Mouse (Mus musculus) testis, postnatal 14 days (tissue): ENCODE measurements around the gene Itgb6.

Experiments
- DNase-seq: peaks from one replicate; pipeline ENCODE4 v3.0.0; 2021; ENCODE audit warnings: low spot score

Itgb6 gene

DNA sequence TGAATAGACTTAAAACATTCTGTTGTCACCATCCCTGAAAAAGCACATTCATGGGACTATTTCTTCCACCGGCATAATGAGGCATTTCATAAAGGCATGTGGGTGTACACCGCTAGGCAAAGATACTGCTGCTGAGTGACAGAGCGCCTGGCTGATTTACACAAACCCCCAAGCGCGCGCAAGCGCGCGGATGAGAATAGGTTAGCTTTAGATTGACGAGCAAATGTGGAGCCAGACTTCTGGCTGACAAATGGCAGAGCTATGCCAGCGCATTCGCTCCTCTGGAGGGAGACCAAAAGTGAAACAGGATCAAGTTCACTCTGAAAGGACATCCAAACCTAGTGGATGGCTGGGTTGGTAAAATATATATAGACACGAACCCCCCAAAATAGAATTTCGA is at the start of gene Itgb6:
TSS of gene Itgb6 (minus strand) at position 130 of the 400 bp plus-strand sequence.
- DNase-seq = no peak

DNA sequence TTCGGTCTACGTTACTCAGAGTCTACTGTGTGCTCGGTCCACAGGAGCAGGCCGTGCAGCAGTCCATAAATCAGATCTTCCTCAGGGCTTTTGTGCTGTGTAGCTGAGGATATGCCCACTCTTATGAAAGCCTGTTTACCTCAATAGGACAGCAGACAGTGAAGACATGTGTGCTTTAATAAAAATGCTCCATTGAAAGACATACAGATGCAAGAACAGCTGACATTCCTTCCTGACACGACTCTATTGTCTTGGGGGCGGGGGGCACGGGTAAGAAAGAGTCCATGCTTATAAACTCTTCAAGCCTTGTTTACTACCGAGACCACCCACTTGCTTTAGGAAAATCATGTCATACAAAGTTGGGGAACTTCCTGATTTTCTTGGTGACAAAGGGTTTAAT is 44.0 kb upstream of the Itgb6 start:
- DNase-seq = no peak

GRCm38 (mm10) chr2:60756218-60756617 is 33.8 kb upstream of the Itgb6 start:
- DNase-seq = no peak

- no peak for DNase-seq
Measured at GRCm38 (mm10) chr2:60755101-60755500, 32.7 kb upstream of the Itgb6 start.

DNA sequence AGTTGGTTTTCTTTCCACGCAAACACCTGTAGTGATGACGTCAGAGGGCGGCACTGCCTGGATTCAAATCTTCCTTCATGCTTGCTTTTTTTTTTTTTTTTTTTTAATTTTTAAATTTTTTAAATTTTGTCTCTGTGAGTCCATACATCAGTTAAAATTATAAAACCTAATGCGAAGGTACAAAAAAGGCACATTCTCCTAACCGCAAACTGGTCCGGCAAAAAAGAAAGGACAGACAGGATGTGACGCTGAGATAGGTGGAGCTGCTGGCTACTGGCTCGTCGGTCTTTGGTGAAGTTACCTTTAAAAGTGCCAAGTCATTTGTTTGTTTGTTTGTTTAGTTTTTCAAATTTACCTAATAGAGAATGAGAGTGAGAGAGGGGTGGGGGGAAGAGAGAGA is 28.8 kb upstream of the Itgb6 start:
- no peak for DNase-seq

DNA sequence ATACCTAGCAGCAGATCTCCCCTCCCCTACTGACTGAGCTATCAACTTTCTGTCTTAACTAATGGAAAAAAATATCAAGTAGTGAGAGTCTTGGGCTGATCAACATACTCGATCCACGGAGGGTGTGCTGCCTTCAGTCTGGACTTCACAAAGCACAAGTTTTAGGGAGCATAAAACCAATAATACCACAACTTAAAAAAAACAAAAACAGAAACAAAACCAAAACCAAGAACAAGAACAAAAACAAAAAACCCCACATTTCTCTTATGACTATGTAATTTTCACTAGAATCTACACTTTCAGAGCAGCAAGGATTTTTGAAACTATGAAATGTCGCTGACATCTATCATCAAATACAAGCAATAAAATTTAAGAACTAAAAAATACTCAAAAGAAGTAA is 28.1 kb upstream of the Itgb6 start:
- no peak for DNase-seq

DNA sequence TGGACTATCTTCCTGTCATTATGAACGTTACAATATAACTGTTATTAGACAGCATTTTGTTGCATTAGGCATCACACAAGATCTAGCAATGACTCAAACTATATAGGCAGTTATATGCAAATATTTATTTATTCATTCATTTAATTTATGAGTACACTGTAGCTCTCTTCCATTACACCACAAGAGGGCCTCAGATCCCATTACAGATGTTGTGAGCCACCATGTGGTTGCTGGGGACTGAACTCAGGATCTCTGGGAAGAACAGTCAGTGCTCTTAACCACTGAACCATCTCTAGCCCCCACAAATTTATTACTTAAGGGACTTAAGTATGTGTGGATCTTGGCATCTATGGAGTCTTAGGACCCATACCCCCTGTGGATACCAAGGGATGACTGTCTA is 26.1 kb upstream of the Itgb6 start:
- no peak for DNase-seq

- DNase-seq = no peak
Measured at GRCm38 (mm10) chr2:60747590-60747989, 25.1 kb upstream of the Itgb6 start.

DNA sequence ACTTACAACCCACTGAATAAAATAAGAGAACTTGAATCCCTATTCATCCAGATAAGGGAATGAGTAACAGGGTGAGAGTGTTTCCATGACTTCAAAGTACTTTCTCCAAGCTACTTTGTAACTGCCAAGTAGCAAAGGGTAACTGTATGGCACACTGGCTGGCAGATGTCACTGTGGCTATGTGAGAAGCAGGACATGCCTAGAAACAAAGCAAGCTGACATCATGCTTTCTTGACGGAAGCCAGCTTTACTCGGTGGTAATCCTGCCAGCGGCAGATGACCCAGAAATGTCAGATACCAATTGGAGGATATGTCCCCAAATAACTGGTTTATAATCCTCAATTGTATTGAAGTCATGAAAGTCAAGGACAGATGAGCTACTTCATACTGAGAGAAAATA is 22.2 kb upstream of the Itgb6 start:
- no peak for DNase-seq

DNA sequence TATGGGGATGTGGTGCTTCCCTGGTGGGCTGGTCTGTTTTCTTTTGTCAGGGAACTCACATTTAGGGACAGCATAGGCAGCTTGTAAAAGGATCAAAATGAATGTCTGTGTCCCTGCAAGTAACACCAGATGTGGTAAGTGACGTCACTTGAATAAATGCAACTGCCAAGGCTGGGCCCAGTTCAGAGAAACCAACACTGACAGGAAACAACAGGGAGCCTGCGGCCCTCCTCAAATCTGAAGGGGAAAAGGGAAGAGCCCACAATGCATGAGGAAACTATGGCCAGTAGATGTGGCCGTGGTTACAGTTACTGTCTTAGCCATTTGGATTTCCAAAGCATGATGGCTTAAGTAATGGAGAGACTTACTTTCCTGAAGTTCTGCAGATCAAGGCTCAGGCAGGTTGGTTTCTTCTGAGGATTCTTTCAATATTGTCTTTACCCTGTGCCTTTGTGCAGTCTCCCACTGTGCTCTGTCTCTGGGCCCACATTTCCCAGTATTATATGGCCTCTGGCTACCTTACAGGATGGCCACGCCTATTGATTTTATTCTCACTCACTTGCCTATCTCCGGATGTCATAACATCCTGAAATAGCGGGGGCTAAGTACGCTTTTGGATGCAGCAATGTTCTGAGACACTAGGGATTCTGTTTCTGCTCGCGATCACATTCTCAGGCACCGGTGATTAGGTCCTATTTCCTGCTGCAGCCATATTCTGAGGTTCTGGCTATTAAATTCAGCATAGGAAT is 17.1 kb upstream of the Itgb6 start:
- DNase-seq = no peak

- DNase-seq = no peak
Measured at GRCm38 (mm10) chr2:60730929-60731328, 8.5 kb upstream of the Itgb6 start.

- DNase-seq = no peak
Measured at GRCm38 (mm10) chr2:60730024-60730423, 7.6 kb upstream of the Itgb6 start.

DNA sequence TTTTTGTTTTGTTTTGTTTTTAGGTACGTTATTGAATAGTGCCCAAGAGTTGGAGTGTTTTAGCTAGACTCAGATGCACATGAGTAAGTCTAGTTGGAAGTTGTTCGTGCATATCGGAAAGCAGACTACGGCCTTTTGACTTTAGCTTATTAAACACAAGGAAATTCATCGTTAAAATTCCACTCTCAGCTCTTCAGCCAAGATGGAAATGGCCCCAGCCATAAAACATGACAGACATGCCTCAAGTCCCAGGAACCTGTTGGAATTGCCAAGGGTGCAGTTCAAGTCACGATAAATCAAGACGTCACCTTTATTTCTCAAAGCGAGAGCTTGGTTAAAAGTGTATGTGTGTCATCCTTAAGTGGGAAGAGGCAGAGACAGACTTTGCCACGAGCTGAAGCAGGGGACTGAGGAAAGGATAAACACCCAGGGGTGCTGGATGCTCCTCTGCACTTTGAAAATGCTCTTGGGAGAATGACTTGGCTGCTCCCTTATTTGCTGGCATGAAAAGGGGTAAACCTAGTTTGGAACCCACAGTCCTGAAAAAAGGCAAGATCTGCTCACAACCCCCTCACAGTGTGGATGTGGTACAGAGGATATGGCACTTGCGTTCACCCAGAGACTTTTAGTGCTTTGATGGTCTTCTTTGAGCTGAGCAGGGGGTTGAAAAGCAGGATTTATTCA is 6.6 kb upstream of the Itgb6 start:
- DNase-seq = no peak

DNA sequence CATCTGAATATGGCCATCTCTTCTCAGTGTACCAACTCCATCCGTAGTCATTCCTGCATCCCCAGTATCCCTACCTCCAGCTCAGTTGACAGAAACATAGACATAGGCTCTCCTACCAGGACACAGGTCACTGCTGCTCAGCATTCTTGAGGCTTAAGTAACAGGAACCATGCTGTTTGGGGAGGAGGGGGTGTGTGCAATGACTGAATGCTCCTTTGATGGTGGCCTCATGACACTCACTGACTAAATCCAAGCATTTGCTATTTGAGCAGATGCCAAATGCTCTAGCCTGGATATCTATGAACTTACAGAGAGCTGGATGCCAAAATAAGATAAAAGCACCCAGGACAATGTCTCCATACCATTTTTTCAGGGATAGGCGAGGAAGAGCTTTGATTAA is 2.2 kb upstream of the Itgb6 start:
- DNase-seq = no peak

GRCm38 (mm10) chr2:60722967-60723366 is 524 bp upstream of the Itgb6 start:
- DNase-seq = no peak

DNA sequence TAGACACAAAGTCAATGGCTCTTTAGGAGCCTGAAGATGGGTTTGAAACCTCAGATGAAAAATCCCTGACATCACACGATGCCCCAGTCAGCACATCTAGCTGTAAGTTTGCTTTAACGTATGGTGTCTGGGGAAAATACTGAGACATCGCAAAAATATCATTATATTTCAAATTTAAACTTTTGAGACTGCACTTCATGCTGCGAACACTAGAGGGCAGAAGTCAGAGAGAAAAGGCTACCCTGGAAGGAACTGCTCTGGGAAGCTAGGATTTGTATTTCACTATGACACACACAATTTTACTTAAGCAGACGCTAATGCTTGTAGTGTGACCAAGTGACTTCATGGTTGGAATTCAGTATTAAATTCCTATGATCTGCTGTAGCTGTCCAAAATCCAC is 1.5 kb downstream of the Itgb6 start:
- no peak for DNase-seq

DNA sequence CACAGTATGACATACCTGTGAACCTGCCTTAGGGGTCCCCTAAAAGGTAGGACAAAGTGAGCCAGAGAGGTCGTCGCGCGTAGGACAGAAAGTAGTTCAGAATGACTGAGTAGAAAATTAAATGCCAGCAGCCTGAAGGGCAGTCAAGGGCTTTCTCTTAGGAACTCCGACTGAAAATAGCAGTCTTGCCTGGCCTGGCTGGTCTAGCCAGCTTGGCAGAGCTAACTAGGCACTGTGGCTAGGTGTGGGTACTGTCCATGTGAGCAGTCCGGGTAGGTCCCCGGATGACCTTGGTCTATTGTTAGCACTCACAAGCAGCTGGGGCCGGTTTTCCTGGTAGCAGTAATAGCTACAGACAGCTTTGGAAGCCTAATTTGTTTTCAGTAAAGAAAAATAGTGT is 2.2 kb downstream of the Itgb6 start:
- no peak for DNase-seq

DNA sequence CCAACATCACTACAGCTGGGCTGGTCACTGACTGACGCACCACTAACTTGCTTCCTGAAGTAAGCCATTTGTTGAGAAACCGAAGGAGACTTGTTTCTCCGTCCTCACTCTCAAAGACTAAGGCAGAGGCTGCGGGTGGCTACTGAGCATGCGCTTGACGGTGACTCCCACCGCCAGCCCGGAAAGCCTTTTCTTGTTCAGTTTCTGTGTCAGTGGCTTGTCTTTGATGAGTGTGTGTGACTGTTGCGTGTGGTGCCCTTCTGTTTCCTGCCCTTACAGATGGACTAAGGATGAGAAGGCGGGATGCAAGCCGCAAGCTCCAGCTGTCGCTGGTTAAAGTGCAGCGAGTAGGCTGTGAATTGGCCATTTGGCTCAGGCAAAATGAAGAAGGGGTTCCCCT is 5.1 kb downstream of the Itgb6 start:
- no peak for DNase-seq

DNA sequence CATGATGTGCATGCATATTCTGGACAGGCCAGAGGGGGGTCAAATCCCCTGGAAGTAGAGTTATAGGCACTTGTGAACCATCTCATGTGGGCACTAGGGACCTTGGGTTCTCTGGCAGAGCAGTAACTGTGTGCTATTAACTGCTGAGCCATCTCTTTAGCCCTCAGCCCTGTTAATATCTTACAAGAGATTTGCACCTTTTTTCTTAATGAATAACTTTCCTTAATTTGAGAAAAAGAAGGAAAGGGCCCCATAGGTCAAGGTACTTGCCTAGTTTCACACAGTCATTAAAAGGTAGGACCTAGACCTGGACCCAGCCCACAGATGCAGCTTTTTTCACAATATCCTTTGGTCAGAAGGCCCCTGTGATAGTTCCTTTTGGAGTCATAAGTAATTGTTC is 5.9 kb downstream of the Itgb6 start:
- DNase-seq = no peak

GRCm38 (mm10) chr2:60715771-60716170 is 6.7 kb downstream of the Itgb6 start:
- DNase-seq = no peak

GRCm38 (mm10) chr2:60714971-60715502 is 7.4 kb downstream of the Itgb6 start:
- DNase-seq = no peak

- DNase-seq = no peak
Measured at GRCm38 (mm10) chr2:60714475-60714874, 8.0 kb downstream of the Itgb6 start.

DNA sequence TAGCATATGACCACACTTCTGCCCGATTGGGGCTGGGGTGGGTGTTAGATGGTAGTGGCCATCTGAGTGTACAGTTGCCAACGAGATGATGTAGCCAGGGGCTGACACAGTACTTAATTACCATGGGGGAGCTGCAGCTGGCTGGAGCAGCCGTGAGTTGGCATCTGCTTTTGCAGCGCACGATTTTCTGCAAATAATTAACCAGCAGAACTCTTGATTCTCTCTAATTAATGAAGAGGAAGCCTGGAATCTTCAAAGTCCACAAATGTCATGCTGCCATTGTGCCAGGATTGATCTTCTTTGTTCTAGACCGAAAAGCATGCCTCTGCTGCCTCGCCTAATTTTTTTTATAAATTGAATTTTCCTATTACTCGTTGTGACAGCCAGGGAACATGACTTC is 8.6 kb downstream of the Itgb6 start:
- no peak for DNase-seq

GRCm38 (mm10) chr2:60712891-60713290 is 9.6 kb downstream of the Itgb6 start:
- peak; percentile 52 for DNase-seq
